Mouse (Mus musculus) C2C12 (cell line): ENCODE data around the gene Dennd4b. TPM values are rescaled to one million over a fixed set of nuclear protein-coding genes. Genes with fewer than 3 reads are reported as not detected.
"Not testable (repeated sequence)": the region's sequence is repeated elsewhere in the genome, so short reads cannot be mapped to it uniquely, and the experiment has no call there.

Experiments used
- H3K27me3 ChIP-seq: one replicate; pipeline ENCODE4 v1.6.1; 2011; ENCODE audit not compliant: control insufficient read depth, insufficient read depth, insufficient read length
- H3K36me3 ChIP-seq: one replicate; pipeline ENCODE4 v1.6.1; 2011; ENCODE audit not compliant: control insufficient read depth, insufficient read depth
- H3K4me3 ChIP-seq: one replicate; pipeline ENCODE4 v1.5.1; 2011; ENCODE audit warnings: mild to moderate bottlenecking, control low read depth; ENCODE audit not compliant: poor library complexity, insufficient read depth, severe bottlenecking
- H3K79me2 ChIP-seq: one replicate; pipeline ENCODE4 v1.6.1; 2011; ENCODE audit not compliant: control insufficient read depth, insufficient read depth
- H3K79me3 ChIP-seq: one replicate; pipeline ENCODE4 v1.6.1; 2011; ENCODE audit warnings: low read depth, control low read depth
- H3ac ChIP-seq: one replicate; pipeline ENCODE3; 2011; ENCODE audit warnings: low read depth; ENCODE audit not compliant: control insufficient read depth, insufficient read length
- CEBPB ChIP-seq: IDR thresholded peaks from one replicate; pipeline ENCODE4 v1.6.1; 2011; ENCODE audit warnings: low read depth, mild to moderate bottlenecking, control low read depth, moderate library complexity
- CTCF ChIP-seq: IDR thresholded peaks from one replicate; pipeline ENCODE4 v1.5.1; 2011; ENCODE audit not compliant: control insufficient read depth, insufficient read depth, insufficient read length
- FOSL1 ChIP-seq: IDR thresholded peaks from one replicate; pipeline ENCODE4 v1.8.0; 2011; ENCODE audit warnings: mild to moderate bottlenecking, low read length; ENCODE audit not compliant: poor library complexity, insufficient read depth, severe bottlenecking
- MAX ChIP-seq: IDR thresholded peaks from one replicate; pipeline ENCODE4 v1.6.1; 2011; ENCODE audit warnings: mild to moderate bottlenecking, control low read depth
- MYOD1 ChIP-seq: IDR thresholded peaks from one replicate; pipeline ENCODE4 v1.6.1; 2011; ENCODE audit warnings: low read depth; ENCODE audit not compliant: control insufficient read depth, insufficient read length
- MYOG ChIP-seq: IDR thresholded peaks from one replicate; pipeline ENCODE4 v1.6.1; 2011; ENCODE audit not compliant: control insufficient read depth, insufficient read length; ENCODE audit errors: extremely low read depth
- USF1 ChIP-seq: IDR thresholded peaks from one replicate; pipeline ENCODE4 v1.6.1; 2011; ENCODE audit warnings: low read depth, mild to moderate bottlenecking, control low read depth, moderate library complexity
- polyA plus RNA-seq: library from polyadenylated mRNA; unstranded; fragments of >200 nt; fragmentation: generic; extraction: Trizol; gene quantifications from one replicate; pipeline ENCODE4 v1.2.1, GENCODE M21; 2012; ENCODE audit warnings: missing spikeins

Gene Dennd4b
- polyA plus RNA-seq, 1 experiment, result 2.6 TPM

- Histone ChIP-seq H3K36me3 (no peaks in the 10 kb centered on the region), H3ac (no peak within 1 kb of the TSS), H3K79me3 (no peaks in the 10 kb centered on the region), H3K4me3 (no peak within 1 kb of the TSS), H3K27me3 (no peaks in the 10 kb centered on the region), H3K79me2 (peaks cover 2% of the 10 kb centered on the region)
- TF ChIP-seq MYOG (no peak), MAX (no peak), FOSL1 (no peak), CTCF (no peak), MYOD1 (no peak), USF1 (no peak), CEBPB (no peak)
Observed at GRCm38 (mm10) chr3:90242984-90243775, 21.8 kb upstream of the Dennd4b start, which contains the start of gene Creb3l4. Creb3l4 (minus strand) TSS chr3:90243512.

DNA sequence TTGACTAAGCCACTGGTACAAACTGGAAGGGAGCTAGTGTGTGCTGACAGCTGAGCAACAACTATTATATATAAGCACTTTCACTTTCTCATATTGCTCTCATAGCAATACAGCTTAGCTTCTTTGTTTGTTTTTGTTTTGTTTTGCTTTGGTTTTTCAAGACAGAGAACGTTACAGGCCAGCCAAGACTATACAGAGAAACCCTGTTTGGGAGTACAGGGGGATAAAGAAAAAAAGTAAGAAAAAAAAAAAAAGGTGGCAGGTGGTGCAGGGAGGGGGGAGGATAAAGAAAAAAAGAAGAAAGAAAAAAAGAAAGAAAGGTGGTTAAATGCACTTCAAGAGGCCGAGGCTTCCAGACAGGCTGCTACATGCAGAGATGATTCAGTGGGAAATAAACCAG is 19.6 kb upstream of the Dennd4b start:
- H3K36me3 ChIP-seq, result peaks cover 4% of the 10 kb centered on the region
- H3K4me3 ChIP-seq, result no peak overlapping the region
- H3K79me3 ChIP-seq, result no peaks in the 10 kb centered on the region
- TF ChIP-seq MYOG (no peak), CTCF (no peak), USF1 (no peak), MAX (no peak), CEBPB (no peak), MYOD1 (no peak), FOSL1 (no peak)
- no peaks in the 10 kb centered on the region for H3K27me3 ChIP-seq
- H3ac ChIP-seq, result no peak overlapping the region
- peaks cover 14% of the 10 kb centered on the region for H3K79me2 ChIP-seq

GRCm38 (mm10) chr3:90247630-90247959 is 17.4 kb upstream of the Dennd4b start:
- TF ChIP-seq MYOD1 (no peak), FOSL1 (no peak), CEBPB (no peak), MYOG (no peak), CTCF (no peak), USF1 (no peak), MAX (no peak)
- no peaks in the 10 kb centered on the region for H3K79me3 ChIP-seq
- H3K27me3 ChIP-seq, result no peaks in the 10 kb centered on the region
- peak overlapping the region; percentile 85 for H3K4me3 ChIP-seq
- H3ac ChIP-seq, result peak overlapping the region; percentile 57
- peaks cover 14% of the 10 kb centered on the region for H3K79me2 ChIP-seq
- peaks cover 13% of the 10 kb centered on the region for H3K36me3 ChIP-seq

- Histone ChIP-seq H3K4me3 (peak within 1 kb of the TSS; percentile 85), H3K79me2 (peaks cover 14% of the 10 kb centered on the region), H3K36me3 (peaks cover 13% of the 10 kb centered on the region), H3ac (peak within 1 kb of the TSS; percentile 87), H3K27me3 (no peaks in the 10 kb centered on the region), H3K79me3 (no peaks in the 10 kb centered on the region)
- TF ChIP-seq FOSL1 (no peak), MAX (peak; percentile 46)
Observed at GRCm38 (mm10) chr3:90247960-90248745, 16.8 kb upstream of the Dennd4b start, which contains the start of gene Slc39a1. Slc39a1 (plus strand) TSS chr3:90248172.

DNA sequence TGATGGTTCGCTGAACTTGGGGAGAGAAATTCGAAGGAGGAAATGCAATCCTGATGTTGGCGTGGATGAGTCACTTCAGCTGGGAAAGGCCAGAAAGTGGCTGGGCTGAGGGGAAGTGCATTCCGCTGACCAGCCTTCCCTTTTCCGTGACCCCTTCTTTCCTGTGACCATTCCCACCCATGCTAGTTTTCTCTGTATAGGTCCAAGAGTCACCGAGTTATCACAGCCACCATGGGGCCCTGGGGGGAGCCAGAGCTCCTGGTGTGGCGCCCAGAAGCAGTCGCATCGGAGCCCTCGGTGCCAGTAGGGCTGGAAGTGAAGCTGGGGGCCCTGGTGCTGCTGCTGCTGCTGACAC is 16.3 kb upstream of the Dennd4b start:
- TF ChIP-seq MYOG (no peak), CTCF (no peak), MYOD1 (no peak), MAX (no peak), CEBPB (no peak)
- Histone ChIP-seq H3K4me3 (peak overlapping the region; percentile 85), H3K36me3 (peaks cover 13% of the 10 kb centered on the region), H3K79me3 (no peaks in the 10 kb centered on the region), H3K79me2 (peaks cover 14% of the 10 kb centered on the region), H3K27me3 (no peaks in the 10 kb centered on the region), H3ac (peak overlapping the region; percentile 87)

GRCm38 (mm10) chr3:90250791-90251190 is 14.2 kb upstream of the Dennd4b start:
- H3K27me3 ChIP-seq, result no peaks in the 10 kb centered on the region
- H3ac ChIP-seq, result no peak overlapping the region
- peaks cover 13% of the 10 kb centered on the region for H3K36me3 ChIP-seq
- TF ChIP-seq CTCF, result no peak
- TF ChIP-seq MYOG, result no peak
- no peak for TF ChIP-seq MYOD1
- TF ChIP-seq MAX, result no peak
- no peak for TF ChIP-seq USF1
- TF ChIP-seq FOSL1, result no peak
- no peak for TF ChIP-seq CEBPB
- peaks cover 30% of the 10 kb centered on the region for H3K79me2 ChIP-seq
- H3K4me3 ChIP-seq, result no peak overlapping the region
- H3K79me3 ChIP-seq, result peaks cover 15% of the 10 kb centered on the region

DNA sequence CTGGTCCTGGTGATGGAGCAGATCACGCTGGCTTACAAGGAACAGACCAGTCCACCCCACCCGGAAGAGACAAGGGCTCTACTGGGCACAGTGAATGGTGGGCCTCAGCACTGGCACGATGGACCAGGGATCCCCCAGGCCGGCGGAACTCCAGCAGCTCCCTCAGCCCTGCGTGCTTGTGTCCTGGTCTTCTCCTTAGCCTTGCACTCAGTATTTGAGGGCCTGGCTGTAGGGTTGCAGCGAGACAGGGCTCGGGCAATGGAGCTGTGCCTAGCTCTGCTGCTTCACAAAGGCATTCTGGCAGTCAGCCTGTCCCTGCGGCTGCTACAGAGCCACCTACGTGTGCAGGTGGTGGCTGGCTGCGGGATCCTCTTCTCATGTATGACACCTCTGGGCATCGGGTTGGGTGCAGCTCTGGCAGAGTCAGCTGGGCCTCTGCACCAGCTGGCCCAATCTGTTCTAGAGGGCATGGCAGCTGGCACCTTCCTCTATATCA is 13.2 kb upstream of the Dennd4b start:
- H3K4me3 ChIP-seq, H3K27me3 ChIP-seq, H3ac ChIP-seq: not testable (repeated sequence)
- H3K79me3 ChIP-seq, result peaks cover 24% of the 10 kb centered on the region
- H3K36me3 ChIP-seq, result peaks cover 22% of the 10 kb centered on the region
- H3K79me2 ChIP-seq, result peaks cover 40% of the 10 kb centered on the region

DNA sequence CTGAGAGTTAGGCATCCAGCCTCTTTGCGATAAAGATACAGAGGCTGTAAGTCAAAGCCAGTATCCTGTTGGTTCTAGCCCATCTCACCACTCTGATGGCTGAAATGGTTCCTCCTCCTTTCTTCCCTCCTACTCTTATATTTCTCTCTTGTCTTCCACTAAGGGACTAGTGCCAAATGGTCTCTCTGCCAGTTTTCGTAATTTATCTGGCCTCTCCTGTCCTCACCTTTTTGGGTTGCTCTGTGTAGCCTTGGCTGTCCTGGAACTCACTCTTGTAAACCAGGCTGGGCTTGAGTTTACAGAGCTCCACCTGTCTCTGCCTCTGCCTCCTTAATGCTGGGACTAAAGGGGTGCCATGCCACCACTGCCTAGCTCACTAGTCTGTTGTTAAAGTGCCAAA is 12.3 kb upstream of the Dennd4b start:
- not testable (repeated sequence) for H3ac ChIP-seq, H3K4me3 ChIP-seq, H3K27me3 ChIP-seq
- Histone ChIP-seq H3K36me3 (peaks cover 27% of the 10 kb centered on the region), H3K79me2 (peaks cover 49% of the 10 kb centered on the region), H3K79me3 (peaks cover 30% of the 10 kb centered on the region)
